Mouse (Mus musculus): ENCODE results near the gene Ccdc136. TPM values are rescaled to one million over a fixed set of nuclear protein-coding genes. Genes with fewer than 3 reads are reported as not detected.
A peak's percentile ranks its signal among the peaks of the same experiment; 100 is the strongest.

Ccdc136 gene
- polyA plus RNA-seq, 1 experiment from 2014 or later = 27.6 TPM

DNA sequence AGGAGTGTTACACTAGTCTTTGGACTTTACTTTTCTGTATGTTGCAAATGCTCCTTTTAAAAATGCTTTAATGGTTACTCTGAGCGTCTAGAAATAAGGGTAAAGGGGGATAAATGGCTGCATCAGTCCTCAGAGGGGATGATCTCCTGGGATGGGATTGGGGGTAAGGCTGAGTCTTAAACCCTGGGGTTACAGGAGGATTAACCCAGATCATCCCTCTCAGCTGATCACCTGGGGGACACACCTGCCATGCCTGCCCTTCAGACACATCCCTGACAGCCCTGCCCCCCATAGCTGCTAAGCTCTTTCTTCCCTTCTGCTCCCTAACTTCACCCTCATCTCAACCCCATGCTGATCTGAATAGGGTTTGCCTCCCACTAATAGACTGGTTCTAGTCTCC lies 1.8 kb upstream of the Ccdc136 start:
- no peak for ATAC-seq (ENCODE audit: extremely low read depth, insufficient number of reproducible peaks, low FRiP score, low TSS enrichment)
- 50% methylated on average over 1 of the region's 1 CpGs for WGBS
- Histone ChIP-seq H3K9me3 (no peaks in the 10 kb centered on the region), H3K4me3 (no peak overlapping the region), H3K4me1 (peaks cover 30% of the 10 kb centered on the region), H3K36me3 (no peaks in the 10 kb centered on the region), H3K9ac (no peak overlapping the region), H3K27me3 (replicated peaks) (peaks cover 43% of the 10 kb centered on the region), H3K4me2 (no peak overlapping the region), H3K27ac (replicated peaks) (no peak overlapping the region)

DNA sequence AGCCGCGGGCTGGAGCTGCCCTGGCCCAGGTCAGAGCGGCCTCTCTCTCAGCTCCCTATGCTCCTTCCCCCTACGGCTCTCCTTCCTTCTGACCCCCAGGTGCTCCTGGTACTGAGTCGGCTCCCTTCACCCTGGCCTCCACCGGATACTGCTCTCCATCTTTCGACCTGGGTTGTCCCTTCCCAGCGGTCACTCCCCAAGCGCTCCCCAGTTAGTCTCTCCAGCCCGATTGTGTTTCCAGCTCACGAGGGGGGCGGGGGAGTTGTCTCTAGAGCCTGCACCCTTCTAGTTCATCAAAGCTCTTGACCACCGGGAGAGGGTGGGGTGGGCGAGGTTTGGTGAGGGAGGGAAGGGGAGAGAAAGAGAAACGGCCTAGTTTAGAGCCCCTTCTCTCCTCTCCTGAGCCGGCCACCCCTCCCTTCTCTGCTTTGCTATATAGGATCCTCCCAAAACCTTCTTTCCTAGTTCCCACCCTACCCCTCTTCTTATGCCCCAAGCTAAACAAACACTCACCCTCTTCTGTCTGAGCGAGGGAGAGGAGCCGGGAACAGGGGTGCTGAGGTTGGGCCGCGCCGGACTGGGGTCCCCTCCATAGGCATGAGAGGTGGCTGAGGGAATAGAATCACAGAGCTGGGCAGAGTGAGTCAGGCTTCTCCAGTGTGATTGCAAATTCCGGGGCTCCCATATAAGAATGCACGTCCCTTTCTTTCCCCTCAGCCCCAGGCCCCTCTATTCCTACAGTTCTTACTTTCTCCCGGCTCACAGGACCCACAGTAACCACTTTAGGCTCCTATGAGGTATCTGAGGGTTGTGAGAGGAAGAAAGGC lies 818 bp downstream of the Ccdc136 start:
- Histone ChIP-seq H3K4me3 (peak overlapping the region; percentile 76), H3K9ac (peak overlapping the region; percentile 89), H3K4me2 (peak overlapping the region; percentile 87), H3K27me3 (replicated peaks) (peaks cover 54% of the 10 kb centered on the region), H3K36me3 (peaks cover 11% of the 10 kb centered on the region; the same call in 1 of the 2 replicates), H3K27ac (replicated peaks) (peak overlapping the region; percentile 77), H3K9me3 (no peaks in the 10 kb centered on the region), H3K4me1 (peaks cover 30% of the 10 kb centered on the region)
- WGBS = 2% methylated on average over 24 of the region's 24 CpGs
- no peak; the same call in 1 of the 2 replicates for ATAC-seq (ENCODE audit: extremely low read depth, insufficient number of reproducible peaks, low FRiP score, low TSS enrichment)

DNA sequence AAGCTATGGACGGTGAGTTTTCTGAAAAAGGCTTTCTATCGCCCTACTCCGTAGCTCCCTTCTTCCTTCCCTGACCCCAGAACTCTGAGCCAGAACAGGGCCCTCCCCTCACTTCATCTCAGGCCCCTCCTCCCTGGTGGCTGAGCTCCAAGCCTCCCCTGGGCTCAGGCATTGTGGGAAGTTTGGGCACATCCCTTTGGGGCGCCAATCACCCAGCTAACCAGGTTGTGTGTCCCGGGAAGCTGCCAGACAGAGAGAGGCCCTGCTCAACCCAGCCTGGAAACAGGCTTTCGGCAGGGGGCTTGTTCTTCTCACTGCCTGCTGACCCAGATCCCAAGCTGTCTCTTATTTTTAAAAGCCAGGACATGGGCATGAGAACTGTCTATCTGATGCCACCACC lies 1.5 kb downstream of the Ccdc136 start:
- H3K4me2 ChIP-seq = peak overlapping the region; percentile 87
- H3K4me1 ChIP-seq = peaks cover 31% of the 10 kb centered on the region
- H3K27me3 ChIP-seq (replicated peaks) = peaks cover 61% of the 10 kb centered on the region
- peak overlapping the region; percentile 89 for H3K9ac ChIP-seq
- WGBS = 6% methylated on average over 6 of the region's 6 CpGs
- no peak for ATAC-seq (ENCODE audit: extremely low read depth, insufficient number of reproducible peaks, low FRiP score, low TSS enrichment)
- peaks cover 11% of the 10 kb centered on the region; the same call in 1 of the 2 replicates for H3K36me3 ChIP-seq
- peak overlapping the region; percentile 76 for H3K4me3 ChIP-seq
- peak overlapping the region; percentile 77 for H3K27ac ChIP-seq (replicated peaks)
- no peaks in the 10 kb centered on the region for H3K9me3 ChIP-seq

DNA sequence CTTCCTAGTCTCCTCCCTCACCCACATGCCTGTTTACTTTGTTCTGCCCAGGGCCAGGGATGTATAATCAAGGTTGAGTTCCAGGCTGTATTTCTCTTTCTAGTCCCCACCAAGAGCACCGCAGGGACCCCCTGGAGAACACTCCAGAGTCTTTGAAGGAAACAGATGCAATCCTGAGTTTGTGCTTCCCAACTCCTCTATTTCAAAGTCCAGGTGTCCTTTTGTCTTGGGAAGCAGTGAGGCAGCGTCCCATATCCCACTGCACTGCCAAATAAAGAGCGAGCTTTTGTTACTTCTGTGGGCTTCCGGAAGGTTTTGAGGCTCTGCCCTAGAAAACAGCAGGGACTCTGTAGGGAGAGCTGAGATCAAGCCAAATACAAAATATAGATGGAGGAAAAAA lies 3.7 kb downstream of the Ccdc136 start:
- H3K36me3 ChIP-seq = peaks cover 11% of the 10 kb centered on the region; the same call in 1 of the 2 replicates
- H3K4me3 ChIP-seq = no peak overlapping the region
- H3K27ac ChIP-seq (replicated peaks) = no peak overlapping the region
- no peak overlapping the region for H3K4me2 ChIP-seq
- H3K4me1 ChIP-seq = peaks cover 31% of the 10 kb centered on the region
- no peak overlapping the region for H3K9ac ChIP-seq
- H3K27me3 ChIP-seq (replicated peaks) = peaks cover 63% of the 10 kb centered on the region
- no peaks in the 10 kb centered on the region for H3K9me3 ChIP-seq
- no peak for ATAC-seq (ENCODE audit: extremely low read depth, insufficient number of reproducible peaks, low FRiP score, low TSS enrichment)
- 83% methylated on average over 4 of the region's 4 CpGs for WGBS

DNA sequence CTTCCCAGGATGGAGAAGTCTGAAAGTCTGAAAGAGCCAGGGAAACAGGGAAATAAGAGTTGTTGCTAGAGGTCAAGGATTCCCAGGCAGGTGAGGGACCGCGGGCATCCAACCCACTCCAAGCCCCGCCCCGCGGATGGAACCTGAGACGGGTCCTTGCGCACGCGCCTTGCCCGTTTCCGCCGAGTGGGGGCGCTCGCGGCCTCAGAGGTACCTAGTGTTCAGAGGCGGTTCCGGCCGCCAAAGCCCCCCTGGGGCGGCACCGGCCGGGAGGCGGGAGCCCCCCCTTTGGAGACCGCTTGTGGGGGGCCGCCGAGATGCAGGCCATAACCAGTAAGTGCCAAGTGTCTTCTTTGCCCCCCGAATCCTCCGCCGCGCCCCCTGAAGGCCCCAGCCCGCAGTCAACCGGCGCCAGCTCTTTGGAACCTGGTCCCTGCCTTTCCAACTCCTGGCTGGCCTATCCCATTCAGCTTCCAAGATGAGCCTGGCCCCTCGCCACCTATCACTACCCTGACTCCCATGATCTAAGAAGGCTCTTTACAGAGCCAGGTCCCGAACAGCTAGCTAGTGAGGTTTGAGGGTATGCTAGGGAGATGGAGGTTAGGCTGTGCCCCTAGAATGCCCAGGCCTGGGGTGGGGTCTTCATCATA lies 6.7 kb downstream of the Ccdc136 start:
- 8% methylated on average over 33 of the region's 34 CpGs for WGBS
- no peak overlapping the region for H3K27ac ChIP-seq (replicated peaks)
- peak overlapping the region; percentile 25 for H3K4me3 ChIP-seq

DNA sequence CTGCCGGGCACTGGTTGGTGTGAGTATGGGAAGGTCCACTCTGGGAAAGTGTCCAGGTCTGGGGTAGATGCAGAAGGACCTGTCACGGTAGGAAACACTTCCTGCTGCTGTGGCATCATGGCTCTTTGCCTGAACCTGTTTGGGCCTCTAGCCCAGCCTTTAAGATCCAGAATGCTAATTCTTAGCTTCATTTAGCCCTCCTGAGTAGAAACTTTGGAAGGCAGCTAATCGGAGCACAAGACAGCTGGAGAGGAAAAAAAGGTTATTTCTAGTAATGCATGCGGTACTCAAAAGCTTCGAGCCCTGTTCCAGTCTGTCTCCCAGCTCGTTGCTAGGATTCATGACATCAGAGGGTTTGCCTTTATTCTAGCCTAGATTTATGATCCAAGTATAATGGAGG lies 10.3 kb downstream of the Ccdc136 start:
- Histone ChIP-seq H3K4me3 (no peak overlapping the region), H3K9ac (no peak overlapping the region), H3K9me3 (no peaks in the 10 kb centered on the region), H3K4me1 (peaks cover 5% of the 10 kb centered on the region), H3K27ac (replicated peaks) (no peak overlapping the region), H3K36me3 (peaks cover 53% of the 10 kb centered on the region), H3K4me2 (no peak overlapping the region), H3K27me3 (replicated peaks) (peaks cover 28% of the 10 kb centered on the region)
- ATAC-seq (ENCODE audit: extremely low read depth, insufficient number of reproducible peaks, low FRiP score, low TSS enrichment) = no peak
- 86% methylated on average over 6 of the region's 6 CpGs for WGBS

More for the DNA sequence above, 6.7 kb downstream of the Ccdc136 start:
- ATAC-seq (ENCODE audit: extremely low read depth, insufficient number of reproducible peaks, low FRiP score, low TSS enrichment) = no peak
- Histone ChIP-seq H3K9me3 (no peaks in the 10 kb centered on the region), H3K27me3 (replicated peaks) (peaks cover 51% of the 10 kb centered on the region), H3K4me2 (peak overlapping the region; percentile 57), H3K9ac (peak overlapping the region; percentile 11; the same call in 1 of the 2 replicates), H3K4me1 (peaks cover 6% of the 10 kb centered on the region), H3K36me3 (peaks cover 30% of the 10 kb centered on the region)

DNA sequence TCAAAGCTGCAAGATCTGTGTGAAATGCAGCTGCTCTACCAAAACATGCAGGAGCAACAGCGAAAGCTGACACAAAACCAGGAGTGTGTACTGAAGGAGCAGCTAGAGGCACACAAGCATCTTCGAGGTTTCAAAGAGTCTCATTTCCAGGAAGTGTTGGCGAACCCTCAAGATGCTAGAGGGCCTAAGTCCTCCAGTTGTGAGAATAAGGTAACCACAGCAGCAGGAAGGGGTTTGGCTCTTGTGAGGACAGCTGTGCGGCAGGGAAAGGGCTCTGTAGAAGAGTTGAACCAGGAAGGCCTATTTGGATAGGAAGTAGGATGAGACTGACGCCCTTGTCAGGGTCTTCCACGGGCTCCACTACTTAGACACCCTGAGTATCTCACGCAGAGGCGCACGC lies 19.3 kb downstream of the Ccdc136 start:
- no peak overlapping the region for H3K9ac ChIP-seq
- no peak for ATAC-seq (ENCODE audit: extremely low read depth, insufficient number of reproducible peaks, low FRiP score, low TSS enrichment)
- no peaks in the 10 kb centered on the region; the same call in 1 of the 2 replicates for H3K27me3 ChIP-seq (replicated peaks)
- no peak overlapping the region for H3K27ac ChIP-seq (replicated peaks)
- peaks cover 93% of the 10 kb centered on the region for H3K36me3 ChIP-seq
- WGBS = 79% methylated on average over 9 of the region's 9 CpGs
- 0 out of 2 replicates have a peak, but pooled peaks cover 2% of the 10 kb centered on the region for H3K4me1 ChIP-seq
- H3K9me3 ChIP-seq = no peaks in the 10 kb centered on the region
- no peak overlapping the region for H3K4me3 ChIP-seq
- no peak overlapping the region for H3K4me2 ChIP-seq

DNA sequence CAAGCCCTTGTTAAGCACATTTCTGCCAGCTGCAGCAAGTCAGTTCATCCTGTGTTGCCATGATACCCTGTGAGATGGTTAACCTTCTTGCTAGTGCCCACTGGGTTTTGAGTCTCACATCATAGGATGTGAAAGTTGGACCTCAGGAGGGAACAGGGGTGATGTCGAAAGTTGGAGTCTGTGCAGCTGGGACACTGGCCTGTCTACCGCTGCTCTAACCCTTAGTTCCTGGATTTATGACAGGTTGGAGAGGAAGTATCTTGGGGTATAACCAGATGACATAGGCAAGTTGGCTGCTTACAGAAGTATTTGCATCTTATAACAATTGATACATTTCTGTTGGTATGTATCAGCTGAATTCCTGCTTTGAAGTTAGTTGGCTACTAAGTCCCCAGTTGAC lies 24.5 kb downstream of the Ccdc136 start:
- no peak overlapping the region for H3K4me3 ChIP-seq
- 0 out of 2 replicates have a peak, but pooled peaks cover 2% of the 10 kb centered on the region for H3K4me1 ChIP-seq
- H3K36me3 ChIP-seq = peaks cover 43% of the 10 kb centered on the region
- no peak overlapping the region for H3K27ac ChIP-seq (replicated peaks)
- H3K9ac ChIP-seq = no peak overlapping the region
- no peak for ATAC-seq (ENCODE audit: extremely low read depth, insufficient number of reproducible peaks, low FRiP score, low TSS enrichment)
- WGBS = 80% methylated on average over 2 of the region's 2 CpGs
- H3K4me2 ChIP-seq = no peak overlapping the region
- no peaks in the 10 kb centered on the region; the same call in 1 of the 2 replicates for H3K27me3 ChIP-seq (replicated peaks)
- H3K9me3 ChIP-seq = no peaks in the 10 kb centered on the region

DNA sequence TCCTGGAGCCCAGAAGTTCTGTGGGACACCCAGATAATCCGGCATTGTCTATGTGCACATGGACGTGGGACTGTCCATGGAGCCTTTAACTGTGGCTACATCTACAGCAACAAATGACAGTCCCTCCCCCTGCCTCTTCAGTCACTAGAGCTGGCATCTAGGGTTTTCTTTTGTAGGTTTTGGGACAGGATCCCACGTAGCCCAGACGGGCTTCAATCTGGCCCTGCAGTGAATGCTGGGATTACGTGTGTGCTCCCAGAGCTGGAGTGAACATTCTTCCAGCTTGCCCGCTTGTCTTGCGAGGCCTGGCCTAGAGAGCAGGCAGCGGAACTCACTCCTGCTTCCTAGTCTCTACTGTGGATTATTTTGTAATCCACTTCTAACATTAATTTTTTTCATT lies 29.0 kb downstream of the Ccdc136 start:
- no peaks in the 10 kb centered on the region for H3K36me3 ChIP-seq
- H3K4me3 ChIP-seq = no peak overlapping the region
- no peak overlapping the region for H3K4me2 ChIP-seq
- ATAC-seq (ENCODE audit: extremely low read depth, insufficient number of reproducible peaks, low FRiP score, low TSS enrichment) = no peak
- no peaks in the 10 kb centered on the region for H3K27me3 ChIP-seq (replicated peaks)
- no peaks in the 10 kb centered on the region for H3K9me3 ChIP-seq
- no peak overlapping the region for H3K9ac ChIP-seq
- no peak overlapping the region for H3K27ac ChIP-seq (replicated peaks)
- 78% methylated on average over 8 of the region's 8 CpGs for WGBS
- peaks cover 3% of the 10 kb centered on the region; the same call in 1 of the 2 replicates for H3K4me1 ChIP-seq

DNA sequence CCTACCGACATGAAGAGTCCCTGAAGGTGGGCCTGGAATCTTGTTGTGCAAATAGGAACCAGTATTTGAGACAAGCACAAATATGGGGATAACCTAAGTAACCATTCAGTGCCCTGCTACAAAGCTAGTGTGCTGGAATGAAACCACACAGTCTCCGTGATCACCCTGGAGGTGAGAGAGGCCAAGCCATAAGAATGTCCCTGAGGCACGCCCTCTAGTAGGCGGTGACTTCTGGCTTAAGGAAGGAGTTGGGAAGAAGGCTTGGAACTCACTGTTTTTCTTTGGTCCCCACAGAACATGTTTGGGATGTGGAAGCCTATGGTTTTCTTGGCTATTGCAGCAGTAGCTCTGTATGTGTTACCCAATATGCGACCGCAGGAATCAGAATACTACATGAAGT lies 30.2 kb downstream of the Ccdc136 start:
- H3K4me3 ChIP-seq = no peak overlapping the region
- no peak for ATAC-seq (ENCODE audit: extremely low read depth, insufficient number of reproducible peaks, low FRiP score, low TSS enrichment)
- H3K27ac ChIP-seq (replicated peaks) = no peak overlapping the region
- no peaks in the 10 kb centered on the region for H3K36me3 ChIP-seq
- no peaks in the 10 kb centered on the region for H3K9me3 ChIP-seq
- H3K9ac ChIP-seq = no peak overlapping the region
- no peak overlapping the region for H3K4me2 ChIP-seq
- WGBS = 71% methylated on average over 6 of the region's 6 CpGs
- H3K27me3 ChIP-seq (replicated peaks) = no peaks in the 10 kb centered on the region
- H3K4me1 ChIP-seq = peaks cover 15% of the 10 kb centered on the region

DNA sequence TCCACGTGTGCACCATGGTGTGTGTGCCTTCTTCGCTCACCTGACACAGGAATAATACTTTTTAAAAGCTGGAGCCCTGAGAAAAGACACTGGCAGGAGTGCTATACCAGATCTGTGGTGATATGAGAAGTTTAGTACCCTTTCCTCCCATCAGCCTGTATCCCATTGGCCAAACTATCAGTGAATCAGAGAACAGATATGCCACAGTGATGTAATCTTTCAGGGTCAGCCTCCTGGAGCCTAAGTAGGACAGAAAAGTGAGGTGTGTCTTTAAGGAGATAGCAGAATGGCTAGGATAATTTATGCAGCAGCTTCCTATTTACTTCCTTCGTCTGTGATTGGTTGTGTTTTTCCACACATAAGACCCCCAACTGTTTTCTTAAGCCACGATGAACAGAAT lies 32.1 kb downstream of the Ccdc136 start:
- Histone ChIP-seq H3K27ac (replicated peaks) (no peak overlapping the region), H3K4me2 (no peak overlapping the region), H3K9ac (no peak overlapping the region), H3K9me3 (no peaks in the 10 kb centered on the region), H3K36me3 (no peaks in the 10 kb centered on the region), H3K4me3 (no peak overlapping the region), H3K27me3 (replicated peaks) (no peaks in the 10 kb centered on the region), H3K4me1 (peaks cover 31% of the 10 kb centered on the region)
- ATAC-seq (ENCODE audit: extremely low read depth, insufficient number of reproducible peaks, low FRiP score, low TSS enrichment) = no peak
- WGBS = 58% methylated on average over 4 of the region's 4 CpGs
